Mouse (Mus musculus): ENCODE measurements around the gene Atrnl1. TPM values are rescaled to one million over a fixed set of nuclear protein-coding genes. Genes with fewer than 3 reads are reported as not detected.
A peak's percentile ranks its signal among the peaks of the same experiment; 100 is the strongest.

The Atrnl1 gene
- polyA plus RNA-seq, 1 experiment from 2014 or later = 0.60 TPM

- 63% methylated on average over 3 of the region's 3 CpGs for WGBS (ENCODE audit: insufficient replicate concordance)
- no peak for ATAC-seq (ENCODE audit: low read depth)
These were observed 280.1 kb downstream of the Atrnl1 start for GRCm38 (mm10) chr19:57890954-57891353.

GRCm38 (mm10) chr19:57894191-57894590, 283.4 kb downstream of the Atrnl1 start:
- Histone ChIP-seq H3K4me2 (ENCODE audit: low read depth, low read length) (no peak overlapping the region), H3K27ac (ENCODE audit: low read length) (no peak overlapping the region), H3K4me3 (ENCODE audit: low read depth, low read length) (no peak overlapping the region), H3K9ac (ENCODE audit: low read depth, low read length) (no peak overlapping the region), H3K27me3 (ENCODE audit: control insufficient read depth, insufficient read depth, low read depth, low read length) (no peaks in the 10 kb centered on the region), H3K9me3 (replicated peaks; ENCODE audit: control insufficient read depth, low read length) (no peaks in the 10 kb centered on the region), H3K4me1 (ENCODE audit: control insufficient read depth, low read depth, low read length) (no peaks in the 10 kb centered on the region), H3K36me3 (ENCODE audit: control insufficient read depth, insufficient read depth) (no peaks in the 10 kb centered on the region)
- WGBS (ENCODE audit: insufficient replicate concordance) = 30% methylated on average over 1 of the region's 1 CpGs
- peak; percentile 89 for ATAC-seq (ENCODE audit: low read depth)

More at GRCm38 (mm10) chr19:57890954-57891353, 280.1 kb downstream of the Atrnl1 start:
- no peak overlapping the region for H3K27ac ChIP-seq (ENCODE audit: low read length)
- H3K4me2 ChIP-seq (ENCODE audit: low read depth, low read length) = no peak overlapping the region
- no peak overlapping the region for H3K9ac ChIP-seq (ENCODE audit: low read depth, low read length)
- H3K27me3 ChIP-seq (ENCODE audit: control insufficient read depth, insufficient read depth, low read depth, low read length) = no peaks in the 10 kb centered on the region
- no peaks in the 10 kb centered on the region for H3K4me1 ChIP-seq (ENCODE audit: control insufficient read depth, low read depth, low read length)
- no peak overlapping the region for H3K4me3 ChIP-seq (ENCODE audit: low read depth, low read length)
- H3K36me3 ChIP-seq (ENCODE audit: control insufficient read depth, insufficient read depth) = no peaks in the 10 kb centered on the region
- no peaks in the 10 kb centered on the region for H3K9me3 ChIP-seq (replicated peaks; ENCODE audit: control insufficient read depth, low read length)

GRCm38 (mm10) chr19:57900037-57900436, 289.2 kb downstream of the Atrnl1 start:
- Histone ChIP-seq H3K4me3 (ENCODE audit: low read depth, low read length) (no peak overlapping the region), H3K9ac (ENCODE audit: low read depth, low read length) (no peak overlapping the region), H3K4me1 (ENCODE audit: control insufficient read depth, low read depth, low read length) (no peaks in the 10 kb centered on the region), H3K4me2 (ENCODE audit: low read depth, low read length) (no peak overlapping the region), H3K36me3 (ENCODE audit: control insufficient read depth, insufficient read depth) (no peaks in the 10 kb centered on the region), H3K27me3 (ENCODE audit: control insufficient read depth, insufficient read depth, low read depth, low read length) (no peaks in the 10 kb centered on the region), H3K9me3 (replicated peaks; ENCODE audit: control insufficient read depth, low read length) (no peaks in the 10 kb centered on the region), H3K27ac (ENCODE audit: low read length) (no peak overlapping the region)
- no peak for ATAC-seq (ENCODE audit: low read depth)
- WGBS (ENCODE audit: insufficient replicate concordance) = 36% methylated on average over 1 of the region's 1 CpGs

GRCm38 (mm10) chr19:57909466-57909865, 298.6 kb downstream of the Atrnl1 start:
- no peaks in the 10 kb centered on the region for H3K36me3 ChIP-seq (ENCODE audit: control insufficient read depth, insufficient read depth)
- no peak overlapping the region for H3K4me3 ChIP-seq (ENCODE audit: low read depth, low read length)
- no peak overlapping the region for H3K9ac ChIP-seq (ENCODE audit: low read depth, low read length)
- no peak overlapping the region for H3K4me2 ChIP-seq (ENCODE audit: low read depth, low read length)
- no peaks in the 10 kb centered on the region for H3K9me3 ChIP-seq (replicated peaks; ENCODE audit: control insufficient read depth, low read length)
- WGBS (ENCODE audit: insufficient replicate concordance) = 65% methylated on average over 6 of the region's 6 CpGs
- no peak overlapping the region for H3K27ac ChIP-seq (ENCODE audit: low read length)
- no peaks in the 10 kb centered on the region for H3K27me3 ChIP-seq (ENCODE audit: control insufficient read depth, insufficient read depth, low read depth, low read length)
- no peak for ATAC-seq (ENCODE audit: low read depth)
- no peaks in the 10 kb centered on the region for H3K4me1 ChIP-seq (ENCODE audit: control insufficient read depth, low read depth, low read length)

- H3K9ac ChIP-seq (ENCODE audit: low read depth, low read length) = no peak overlapping the region
- no peak overlapping the region for H3K4me3 ChIP-seq (ENCODE audit: low read depth, low read length)
- H3K27me3 ChIP-seq (ENCODE audit: control insufficient read depth, insufficient read depth, low read depth, low read length) = no peaks in the 10 kb centered on the region
- WGBS (ENCODE audit: insufficient replicate concordance) = 71% methylated on average over 6 of the region's 6 CpGs
- H3K4me1 ChIP-seq (ENCODE audit: control insufficient read depth, low read depth, low read length) = no peaks in the 10 kb centered on the region
- no peaks in the 10 kb centered on the region for H3K36me3 ChIP-seq (ENCODE audit: control insufficient read depth, insufficient read depth)
- no peak overlapping the region for H3K4me2 ChIP-seq (ENCODE audit: low read depth, low read length)
- no peaks in the 10 kb centered on the region for H3K9me3 ChIP-seq (replicated peaks; ENCODE audit: control insufficient read depth, low read length)
- no peak for ATAC-seq (ENCODE audit: low read depth)
- no peak overlapping the region for H3K27ac ChIP-seq (ENCODE audit: low read length)
These were observed 299.8 kb downstream of the Atrnl1 start for GRCm38 (mm10) chr19:57910650-57911049.

- H3K4me2 ChIP-seq (ENCODE audit: low read depth, low read length) = no peak overlapping the region
- H3K27me3 ChIP-seq (ENCODE audit: control insufficient read depth, insufficient read depth, low read depth, low read length) = no peaks in the 10 kb centered on the region
- no peaks in the 10 kb centered on the region for H3K36me3 ChIP-seq (ENCODE audit: control insufficient read depth, insufficient read depth)
- H3K27ac ChIP-seq (ENCODE audit: low read length) = no peak overlapping the region
- ATAC-seq (ENCODE audit: low read depth) = no peak
- no peak overlapping the region for H3K4me3 ChIP-seq (ENCODE audit: low read depth, low read length)
- H3K9me3 ChIP-seq (replicated peaks; ENCODE audit: control insufficient read depth, low read length) = no peaks in the 10 kb centered on the region
- no peaks in the 10 kb centered on the region for H3K4me1 ChIP-seq (ENCODE audit: control insufficient read depth, low read depth, low read length)
- no peak overlapping the region for H3K9ac ChIP-seq (ENCODE audit: low read depth, low read length)
- 56% methylated on average over 6 of the region's 6 CpGs for WGBS (ENCODE audit: insufficient replicate concordance)
These were observed 305.5 kb downstream of the Atrnl1 start for GRCm38 (mm10) chr19:57916325-57916724.

- Histone ChIP-seq H3K4me3 (ENCODE audit: low read depth, low read length) (no peak overlapping the region), H3K36me3 (ENCODE audit: control insufficient read depth, insufficient read depth) (no peaks in the 10 kb centered on the region), H3K9me3 (replicated peaks; ENCODE audit: control insufficient read depth, low read length) (no peaks in the 10 kb centered on the region), H3K9ac (ENCODE audit: low read depth, low read length) (no peak overlapping the region), H3K4me1 (ENCODE audit: control insufficient read depth, low read depth, low read length) (no peaks in the 10 kb centered on the region; the same call in 1 of the 2 replicates), H3K4me2 (ENCODE audit: low read depth, low read length) (no peak overlapping the region), H3K27ac (ENCODE audit: low read length) (no peak overlapping the region), H3K27me3 (ENCODE audit: control insufficient read depth, insufficient read depth, low read depth, low read length) (no peaks in the 10 kb centered on the region)
- 65% methylated on average over 5 of the region's 5 CpGs for WGBS (ENCODE audit: insufficient replicate concordance)
- no peak for ATAC-seq (ENCODE audit: low read depth)
These were observed 312.2 kb downstream of the Atrnl1 start for GRCm38 (mm10) chr19:57922991-57923390.

GRCm38 (mm10) chr19:57924856-57925255, 314.0 kb downstream of the Atrnl1 start:
- Histone ChIP-seq H3K27ac (ENCODE audit: low read length) (no peak overlapping the region), H3K36me3 (ENCODE audit: control insufficient read depth, insufficient read depth) (no peaks in the 10 kb centered on the region), H3K27me3 (ENCODE audit: control insufficient read depth, insufficient read depth, low read depth, low read length) (no peaks in the 10 kb centered on the region), H3K9me3 (replicated peaks; ENCODE audit: control insufficient read depth, low read length) (no peaks in the 10 kb centered on the region), H3K4me1 (ENCODE audit: control insufficient read depth, low read depth, low read length) (no peaks in the 10 kb centered on the region; the same call in 1 of the 2 replicates), H3K9ac (ENCODE audit: low read depth, low read length) (no peak overlapping the region), H3K4me2 (ENCODE audit: low read depth, low read length) (no peak overlapping the region), H3K4me3 (ENCODE audit: low read depth, low read length) (no peak overlapping the region)
- WGBS (ENCODE audit: insufficient replicate concordance) = 68% methylated on average over 8 of the region's 8 CpGs
- no peak for ATAC-seq (ENCODE audit: low read depth)

- peak; percentile 30; the same call in 1 of the 2 replicates for ATAC-seq (ENCODE audit: low read depth)
- Histone ChIP-seq H3K9me3 (replicated peaks; ENCODE audit: control insufficient read depth, low read length) (no peaks in the 10 kb centered on the region), H3K4me3 (ENCODE audit: low read depth, low read length) (no peak overlapping the region), H3K27me3 (ENCODE audit: control insufficient read depth, insufficient read depth, low read depth, low read length) (no peaks in the 10 kb centered on the region), H3K4me2 (ENCODE audit: low read depth, low read length) (no peak overlapping the region), H3K9ac (ENCODE audit: low read depth, low read length) (no peak overlapping the region), H3K27ac (ENCODE audit: low read length) (no peak overlapping the region), H3K4me1 (ENCODE audit: control insufficient read depth, low read depth, low read length) (no peaks in the 10 kb centered on the region; the same call in 1 of the 2 replicates), H3K36me3 (ENCODE audit: control insufficient read depth, insufficient read depth) (no peaks in the 10 kb centered on the region)
- WGBS (ENCODE audit: insufficient replicate concordance) = 68% methylated on average over 10 of the region's 10 CpGs
These were observed 314.8 kb downstream of the Atrnl1 start for GRCm38 (mm10) chr19:57925681-57926080.

Data from liver, embryonic 16.5 days (tissue).